Mouse (Mus musculus) T-helper 2 cell (primary cell): ENCODE data around the gene Dnaja3.

ENCODE experiments used
- in situ Hi-C: fragments of 300-600 bp; cut with MboI, MseI; formaldehyde crosslinking; loops from one replicate; pipeline ENCODE4 v1.15.1; 2025; ENCODE audit warnings: high pct_unique_total_duplicates

Gene Dnaja3

DNA sequence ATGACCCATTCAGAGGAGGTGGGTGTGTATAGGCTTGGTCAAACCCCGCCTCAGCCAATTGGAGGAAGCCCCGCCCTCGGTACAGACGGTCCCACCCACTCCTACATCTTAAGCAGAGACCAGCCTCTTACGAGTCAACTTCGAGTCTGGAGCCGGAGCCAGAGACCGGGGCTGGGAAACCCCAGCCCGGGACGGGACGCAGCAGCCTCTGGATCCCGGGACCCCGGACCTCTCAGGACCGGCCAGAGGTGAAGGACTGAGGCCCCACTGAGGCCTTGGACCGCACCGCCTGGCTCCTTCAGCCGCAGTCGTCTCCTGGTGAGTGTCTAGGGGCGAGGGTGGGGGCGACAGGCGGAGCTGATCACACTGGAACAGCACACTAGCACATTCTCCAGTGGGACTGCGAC, at the start of gene Dnaja3, which contains the start of gene Vasn:
Gene Dnaja3 (plus strand): TSS at position 159 of the 407 bp plus-strand sequence.
Gene Vasn (plus strand): TSS at position 111 of the 407 bp plus-strand sequence.
- in situ Hi-C loops = no loop called here

DNA sequence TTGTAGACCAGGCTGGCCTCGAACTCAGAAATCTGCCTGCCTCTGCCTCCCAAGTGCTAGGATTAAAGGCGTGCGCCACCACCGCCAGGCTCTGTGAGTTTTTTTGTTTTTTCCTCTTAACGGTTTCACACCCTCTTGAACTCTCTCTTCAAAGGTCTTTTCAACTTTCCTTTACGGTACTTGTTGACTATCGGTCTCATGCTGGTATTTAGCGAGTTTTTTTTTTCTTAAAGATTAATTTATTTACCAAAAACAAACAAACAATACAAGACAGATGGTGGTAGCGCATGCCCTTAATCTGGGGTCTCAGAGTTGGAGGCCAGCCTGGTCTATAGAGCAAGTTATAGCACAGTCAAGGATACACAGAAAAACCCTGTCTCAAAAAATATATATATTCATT, 49.6 kb upstream of the Dnaja3 start:
- in situ Hi-C loops = no loop called here

DNA sequence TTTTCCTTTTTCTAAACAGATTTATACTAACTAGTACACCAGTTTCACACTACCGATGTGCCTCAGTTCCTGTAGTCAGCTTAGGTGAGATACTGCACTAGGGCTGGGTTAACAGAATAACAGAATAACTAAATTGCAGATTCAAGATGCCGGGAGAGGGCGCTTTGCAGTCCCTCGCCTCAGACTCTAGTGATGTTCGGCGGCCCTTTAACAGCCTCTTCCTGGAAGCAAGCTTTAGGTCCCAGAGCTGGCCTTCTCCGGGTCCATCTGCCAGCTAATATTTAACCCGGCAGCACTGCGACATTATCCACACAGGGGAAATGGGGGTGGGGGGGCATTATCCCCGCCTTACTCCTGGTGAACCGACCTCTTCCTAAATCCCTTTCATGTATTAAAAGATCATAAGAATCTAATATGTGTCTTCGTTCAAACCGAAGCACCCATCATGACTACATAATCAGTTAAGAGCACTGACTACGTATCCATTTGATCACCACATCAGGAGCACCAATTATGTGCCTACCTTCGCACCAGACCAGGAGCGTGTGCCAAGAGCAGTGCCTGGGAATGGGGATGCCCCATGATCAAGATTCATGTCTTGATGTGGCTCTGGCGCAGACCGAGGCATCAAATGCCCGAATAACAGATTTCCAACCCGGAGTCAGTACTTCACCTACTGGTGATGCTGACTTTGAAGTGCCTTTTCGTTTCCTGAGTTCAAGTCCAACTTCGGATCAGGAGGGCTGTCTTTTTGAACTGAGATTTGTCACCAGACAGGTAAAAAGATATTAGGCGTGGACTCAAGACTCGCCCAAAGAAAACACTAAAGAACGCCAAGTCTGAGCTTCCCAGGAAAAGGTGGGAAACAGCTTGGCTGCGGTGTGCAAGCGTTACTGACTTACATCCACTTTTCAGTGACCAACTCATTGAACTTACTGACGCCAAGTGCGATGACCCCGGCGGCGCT, 46.6 kb upstream of the Dnaja3 start:
- in situ Hi-C loops = no loop called here

DNA sequence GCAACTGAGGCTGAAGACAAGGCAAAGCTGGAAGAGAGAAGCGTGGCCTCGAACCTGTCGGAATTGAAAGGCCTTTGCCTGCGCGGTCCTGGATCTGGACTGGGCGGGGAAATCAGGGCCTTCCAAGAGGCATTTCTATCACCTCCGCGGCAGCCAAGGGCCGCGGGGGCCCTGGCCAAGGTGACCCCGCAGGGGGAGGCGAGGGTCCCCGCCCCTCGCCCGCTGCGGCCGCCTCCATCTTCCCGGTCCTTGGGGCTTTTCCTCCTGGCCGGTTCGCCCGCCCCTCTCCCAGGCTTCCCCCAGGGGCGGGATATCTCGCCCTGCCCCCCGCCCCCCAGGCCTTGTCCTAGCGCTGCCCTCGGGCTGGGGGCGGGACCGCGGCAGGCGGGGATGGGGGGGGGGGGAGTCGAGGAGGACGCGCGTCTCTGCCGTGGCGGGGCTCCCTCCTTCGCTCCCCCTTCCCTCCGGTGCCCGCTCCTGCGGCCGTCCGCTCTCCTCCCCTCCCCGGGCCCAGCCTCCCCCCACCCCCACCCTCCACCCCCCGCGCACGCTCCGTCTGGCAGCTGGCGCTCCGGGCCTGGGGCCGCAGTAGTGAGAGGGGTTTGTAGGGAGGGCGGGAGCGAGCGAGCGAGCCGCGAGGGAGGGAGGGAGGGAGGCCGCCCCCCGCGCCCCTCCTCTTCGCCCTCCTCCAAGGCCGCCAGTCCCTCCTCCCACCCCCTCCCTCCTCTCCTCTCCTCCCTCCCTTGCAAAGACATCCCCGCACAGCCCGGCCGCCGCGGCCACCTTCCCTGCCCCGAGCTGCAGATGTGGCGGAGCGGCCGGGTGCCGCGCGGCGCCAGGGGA, 45.6 kb upstream of the Dnaja3 start, which contains the start of gene Glis2:
Gene Glis2 (plus strand): TSS at position 743 of the 843 bp plus-strand sequence.
- in situ Hi-C loops = no loop called here

DNA sequence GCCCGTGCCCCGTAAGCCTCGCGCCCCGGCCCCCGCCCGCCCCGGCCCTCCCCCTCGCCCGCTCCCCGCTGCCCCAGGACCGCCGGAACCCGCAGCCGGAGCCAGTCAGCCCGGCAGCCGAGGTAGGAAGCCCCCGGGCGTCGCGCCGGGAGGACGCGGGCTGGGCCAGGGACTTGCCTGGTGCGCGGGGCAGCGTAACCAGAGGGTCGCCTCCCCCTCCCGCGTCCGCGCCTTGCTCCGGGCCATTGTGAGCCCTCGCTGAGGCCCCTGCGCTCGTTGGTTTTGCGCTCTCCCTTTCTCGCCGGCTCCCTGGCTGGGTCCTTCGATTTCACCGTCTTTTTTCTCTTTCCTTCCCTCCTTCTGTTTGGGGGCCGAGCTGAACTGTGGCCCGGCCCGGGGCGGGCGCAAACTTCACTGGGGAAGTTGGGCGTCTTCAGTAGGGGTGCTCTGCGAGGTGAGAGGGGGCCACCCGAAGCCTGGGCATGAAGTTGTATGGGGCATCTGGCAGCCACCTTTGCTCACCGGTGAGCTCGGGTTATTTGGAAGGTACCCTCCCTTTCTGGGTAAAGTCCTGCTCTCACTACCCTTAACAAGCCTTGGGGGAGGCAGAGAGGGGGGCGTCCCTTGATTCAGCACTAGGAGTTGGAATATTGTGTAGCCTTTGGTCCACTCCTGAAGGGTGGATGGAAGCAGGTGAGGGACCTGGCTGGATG, 44.8 kb upstream of the Dnaja3 start:
- in situ Hi-C loops = no loop called here

DNA sequence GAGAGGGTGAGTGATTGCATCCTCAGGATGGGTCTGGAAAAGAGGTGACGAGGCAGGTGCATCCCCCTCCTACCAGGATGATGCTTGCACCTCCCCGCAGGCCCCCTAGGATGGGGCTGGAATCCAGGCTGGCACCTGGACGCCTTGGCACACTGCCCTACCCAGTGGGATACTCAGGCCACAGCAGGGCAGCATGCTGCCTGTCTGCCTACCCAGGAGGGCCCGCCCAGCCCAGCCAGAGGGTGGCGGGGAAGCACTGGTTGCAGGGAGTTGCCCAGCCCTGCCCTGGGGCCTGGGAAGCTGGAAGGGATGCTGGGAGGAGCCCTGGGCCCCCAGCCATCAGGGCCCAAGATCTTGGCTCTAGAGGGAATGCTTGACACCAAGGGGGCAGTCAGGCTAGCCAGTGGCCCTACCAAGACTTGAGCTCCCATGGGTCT, 44.2 kb upstream of the Dnaja3 start:
- in situ Hi-C loops = no loop called here

DNA sequence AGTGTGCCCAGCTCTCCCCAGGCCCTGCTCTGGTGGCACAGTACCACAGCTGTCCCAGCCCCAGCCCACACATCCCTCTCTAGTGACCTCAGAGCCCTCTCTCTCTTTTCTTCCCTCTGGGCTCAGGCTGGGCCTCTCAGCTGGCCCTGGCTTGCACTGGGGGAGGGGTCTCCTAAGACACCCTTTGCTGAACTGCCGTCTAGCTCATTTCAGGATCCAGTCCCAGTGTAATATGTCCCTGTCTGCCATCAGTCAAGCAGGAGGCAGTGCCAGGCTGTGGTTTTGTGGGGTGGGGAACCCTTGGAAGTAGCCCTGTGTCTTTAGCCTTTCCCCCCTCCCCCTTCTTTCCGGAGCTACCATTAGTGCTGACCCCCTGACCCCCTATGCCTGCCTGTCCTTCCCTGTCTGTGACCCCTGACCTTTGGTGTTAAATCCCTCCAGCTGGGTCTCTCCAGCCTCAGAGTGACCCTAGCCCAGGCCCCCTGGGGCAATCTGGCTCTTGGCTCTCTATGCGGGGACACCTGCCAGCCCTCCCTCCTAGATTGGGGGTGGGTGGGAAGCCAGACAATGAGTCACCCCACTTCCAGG, 43.6 kb upstream of the Dnaja3 start:
- in situ Hi-C loops = no loop called here

DNA sequence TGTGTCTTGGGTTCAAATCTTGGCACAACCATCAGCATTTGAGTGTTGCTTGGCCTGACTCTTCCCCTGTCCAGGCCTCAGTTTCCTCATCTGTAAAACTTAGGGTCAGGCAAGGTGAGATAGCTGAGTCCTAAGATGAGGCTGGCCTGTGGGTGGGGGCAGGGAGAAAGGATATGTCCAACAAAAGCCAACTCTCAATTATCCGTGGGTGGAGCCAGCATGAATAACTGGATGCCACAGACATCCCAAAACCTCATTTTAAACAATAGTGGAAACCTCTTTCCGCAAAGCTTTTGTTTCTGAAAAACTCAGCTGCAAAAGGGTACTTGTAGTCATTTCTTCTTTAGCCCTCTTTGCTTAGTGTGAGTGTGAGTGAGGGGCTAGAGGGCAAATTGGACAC, 43.0 kb upstream of the Dnaja3 start:
- in situ Hi-C loops = no loop called here

DNA sequence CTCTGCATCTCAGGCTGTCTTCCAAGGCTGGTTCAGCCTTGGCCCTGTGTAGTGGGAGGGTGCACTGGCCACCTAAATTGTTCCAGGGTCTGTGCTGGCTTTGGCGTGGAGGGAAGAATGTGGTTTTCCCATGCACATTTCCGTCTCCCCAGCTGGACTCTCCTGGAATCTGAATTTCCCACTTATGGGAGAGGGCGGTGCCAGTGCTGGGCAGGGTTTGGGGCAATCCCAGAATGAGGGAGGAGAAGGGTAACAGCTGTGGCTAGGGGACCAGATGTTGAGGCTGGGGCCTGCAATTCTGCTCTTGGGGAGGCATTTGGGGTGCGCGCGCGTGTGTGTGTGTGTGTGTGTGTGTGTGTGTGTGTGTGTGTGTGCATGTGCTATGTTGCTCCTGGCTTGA, 42.5 kb upstream of the Dnaja3 start:
- in situ Hi-C loops = no loop called here

DNA sequence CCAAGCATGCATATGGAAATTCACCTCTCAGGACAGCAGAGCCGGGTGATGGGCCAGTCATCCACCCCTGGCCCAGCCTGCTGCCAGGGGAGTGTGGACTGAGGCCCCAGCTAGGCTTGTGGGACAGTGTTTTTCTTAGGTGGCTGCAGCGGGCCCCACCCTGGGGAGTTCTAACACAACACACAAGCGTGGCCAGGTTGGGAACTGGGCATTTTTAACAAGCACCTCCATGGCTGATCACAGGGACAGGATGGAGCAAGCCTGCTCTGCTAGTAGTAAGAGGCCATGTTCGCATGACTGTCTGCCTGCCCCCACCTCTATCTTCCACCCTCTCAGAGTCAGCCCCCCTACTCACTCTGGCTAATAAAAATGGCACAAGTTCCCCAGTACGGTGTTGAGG, 41.7 kb upstream of the Dnaja3 start:
- in situ Hi-C loops = no loop called here

DNA sequence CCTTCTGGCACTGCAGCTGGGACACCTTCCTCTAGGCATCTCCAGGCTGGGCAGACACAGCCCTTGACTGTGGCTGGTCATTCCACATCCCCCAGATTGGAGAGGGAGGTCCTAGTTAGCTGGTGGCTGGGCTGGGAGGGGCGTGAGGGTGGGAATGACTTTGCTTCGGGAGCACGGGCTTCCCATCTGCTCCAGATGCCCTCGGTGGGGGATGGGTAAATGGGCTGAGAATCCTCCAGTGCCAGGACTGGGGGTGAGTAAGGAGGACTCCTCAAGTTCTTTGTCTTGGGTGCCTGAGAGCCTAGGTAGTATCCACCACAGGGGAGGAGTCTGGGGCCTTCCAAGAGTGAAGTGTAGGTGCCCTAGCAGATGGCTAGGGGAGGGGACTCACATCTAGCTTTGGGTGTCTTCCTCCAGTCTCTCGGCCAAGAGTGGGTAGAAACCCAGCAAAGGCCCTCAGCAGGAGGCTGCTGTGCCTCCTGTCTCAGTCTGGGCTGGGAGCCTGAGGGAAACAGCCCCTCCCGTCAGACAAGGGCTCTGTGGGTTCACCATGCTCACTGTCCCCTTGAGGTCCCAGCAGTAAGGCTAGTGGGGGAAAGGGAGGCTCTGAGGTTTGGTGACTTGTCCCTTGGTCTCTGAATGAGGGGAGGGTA, 40.8 kb upstream of the Dnaja3 start:
- in situ Hi-C loops = no loop called here

DNA sequence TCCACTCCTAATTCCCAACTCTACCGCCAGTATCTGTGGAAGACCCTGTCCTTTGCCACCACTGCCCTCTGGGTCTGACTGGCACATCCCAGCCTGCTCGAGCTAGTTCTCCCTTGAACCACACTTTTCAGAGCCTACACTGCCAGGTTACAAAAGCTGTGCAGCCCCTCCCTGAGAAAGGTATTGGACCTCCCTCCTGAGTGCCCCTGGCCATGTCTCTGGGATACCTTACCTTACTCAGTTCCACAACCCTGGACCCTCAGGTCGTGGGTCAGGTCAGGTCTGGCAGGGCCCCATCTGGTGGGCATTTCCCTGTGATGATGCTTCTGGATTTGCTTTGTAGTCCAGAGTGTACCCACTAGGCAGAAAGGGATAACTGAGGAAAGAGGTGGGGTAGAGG, 40.2 kb upstream of the Dnaja3 start:
- in situ Hi-C loops = loop anchor here (5.0 kb wide), 1 partner anchor 297 kb away; no protein-coding TSS in a partner anchor

DNA sequence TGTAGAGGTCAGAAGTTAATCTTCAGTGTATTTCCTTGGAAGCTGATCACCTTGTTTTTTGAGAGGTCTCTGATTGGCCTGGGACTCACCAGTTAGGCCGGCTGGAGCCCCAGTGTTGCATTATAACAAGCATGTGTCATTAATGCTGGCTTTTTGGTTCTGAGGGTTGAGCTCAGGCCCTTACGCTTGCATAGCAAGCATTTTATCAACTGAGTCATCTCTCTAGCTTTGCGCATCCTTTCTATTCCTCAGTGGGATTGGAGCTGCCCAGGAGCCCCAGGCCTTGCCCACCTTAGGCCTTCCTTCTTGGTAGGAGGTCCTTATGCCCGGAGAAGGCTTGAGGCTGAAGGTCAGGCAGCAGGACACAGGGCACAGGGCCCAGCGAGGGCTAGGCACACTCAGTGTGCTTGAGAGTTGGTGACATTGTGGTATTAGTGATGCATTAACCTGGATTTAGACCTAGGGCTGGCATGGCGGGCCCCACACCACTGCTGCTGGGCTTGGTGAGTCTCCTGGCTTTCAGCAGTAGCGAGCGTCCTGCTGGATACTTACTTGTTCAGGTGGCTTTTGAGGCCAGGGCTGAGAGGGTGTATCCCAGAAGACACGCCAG, 39.0 kb upstream of the Dnaja3 start:
- in situ Hi-C loops = loop anchor here (5.0 kb wide), 1 partner anchor 299 kb away; no protein-coding TSS in a partner anchor

DNA sequence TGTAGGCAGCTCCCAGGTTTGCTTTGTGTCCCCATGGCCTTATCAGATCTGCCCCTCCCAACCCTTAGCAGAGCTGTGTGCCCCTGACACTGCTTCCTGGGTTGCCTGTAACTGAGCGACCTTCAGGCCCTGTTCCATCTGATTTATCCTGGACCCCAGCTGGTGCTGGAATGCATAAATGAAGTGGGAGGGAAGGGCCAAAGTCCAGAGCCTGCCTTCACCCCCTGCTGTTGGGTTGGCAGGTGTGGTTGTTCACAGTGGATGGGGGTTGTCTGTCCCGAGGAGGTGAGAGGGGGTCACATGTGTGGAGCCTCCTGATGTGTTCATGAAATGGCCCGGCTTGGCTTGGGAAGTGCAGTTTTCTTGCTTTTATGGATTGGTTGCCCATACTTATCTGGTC, 37.6 kb upstream of the Dnaja3 start:
- in situ Hi-C loops = loop anchor here (5.0 kb wide), 1 partner anchor 300 kb away; no protein-coding TSS in a partner anchor

DNA sequence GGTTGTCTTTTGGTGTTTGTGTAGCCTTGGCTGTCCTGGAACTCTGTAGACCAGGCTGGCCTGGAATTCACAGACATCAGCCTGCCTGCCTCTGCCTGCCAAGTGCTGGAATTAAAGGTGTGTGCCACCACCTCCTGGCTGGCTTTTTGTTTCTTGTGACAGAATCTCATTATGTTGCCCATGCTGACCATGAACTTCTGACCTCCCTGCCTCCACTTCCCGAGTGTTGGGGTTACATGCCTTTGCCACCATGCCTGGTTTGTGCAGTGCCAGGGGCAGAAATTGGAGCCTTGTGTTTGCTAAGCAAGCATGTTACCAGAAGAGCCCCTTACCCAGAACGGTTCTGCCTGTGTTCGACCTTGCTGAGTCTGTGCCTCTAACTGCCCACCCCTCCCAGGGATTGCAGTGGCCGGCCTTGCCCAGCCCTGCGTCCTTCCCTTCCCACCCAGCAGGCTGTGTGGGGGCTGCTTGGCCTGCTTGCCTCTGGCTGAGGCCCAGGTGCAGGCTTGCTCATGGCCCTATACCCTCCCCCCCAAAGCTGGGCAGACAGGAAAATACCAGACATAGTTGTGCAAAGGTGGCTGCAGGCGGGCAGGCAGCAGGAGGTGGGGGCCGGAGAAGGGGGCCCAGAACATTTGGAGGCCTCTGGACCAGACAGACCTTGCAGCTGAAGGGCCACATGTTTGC, 36.9 kb upstream of the Dnaja3 start:
- in situ Hi-C loops = loop anchor here (5.0 kb wide), 1 partner anchor 301 kb away; no protein-coding TSS in a partner anchor

DNA sequence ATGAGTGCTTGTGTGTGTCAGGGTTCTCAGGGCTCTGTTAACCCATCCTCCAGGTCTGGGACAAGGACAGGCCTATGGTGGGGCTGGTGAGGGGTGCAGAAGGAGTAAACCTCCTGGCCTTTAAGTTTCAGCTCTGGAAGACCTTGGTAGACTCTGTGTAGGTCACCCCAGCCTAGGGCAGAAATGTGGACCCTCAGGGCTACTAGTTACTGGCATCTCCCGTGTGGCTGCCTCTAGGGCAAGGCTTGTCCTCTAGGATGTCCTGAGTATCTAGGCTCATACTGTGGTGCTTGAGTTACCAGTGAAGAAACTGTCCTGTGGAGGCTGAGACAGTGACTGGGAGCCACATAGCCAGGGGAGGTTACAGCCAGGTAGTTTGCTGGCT, 36.3 kb upstream of the Dnaja3 start:
- in situ Hi-C loops = loop anchor here (5.0 kb wide), 1 partner anchor 301 kb away; no protein-coding TSS in a partner anchor

DNA sequence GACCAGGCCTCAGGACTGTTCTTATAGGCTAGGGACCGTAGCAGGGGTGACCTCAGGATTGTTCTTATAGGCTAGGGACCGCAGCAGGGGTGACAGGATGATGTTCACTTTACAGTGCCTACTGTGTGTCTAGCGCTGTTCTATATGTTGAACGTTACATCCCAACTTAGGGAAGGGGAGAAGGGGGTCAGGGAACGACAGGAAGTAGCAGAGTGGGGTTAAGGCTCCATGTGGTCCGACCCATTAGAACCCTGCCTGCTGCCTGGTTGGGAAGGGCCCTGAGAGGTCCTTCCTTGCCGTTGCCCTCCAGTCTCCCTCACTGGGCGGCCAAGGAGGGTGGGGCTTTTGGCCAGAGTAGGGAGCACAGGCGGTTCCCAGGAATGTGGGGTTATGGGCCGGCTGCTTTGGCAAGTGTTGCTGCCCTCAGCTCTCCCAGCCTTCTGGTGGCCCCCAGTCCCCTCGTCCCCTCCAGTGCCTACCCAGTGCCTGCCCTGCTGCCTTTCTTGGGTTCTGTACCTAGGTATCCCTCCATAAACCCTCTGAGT, 35.4 kb upstream of the Dnaja3 start:
- in situ Hi-C loops = loop anchor here (5.0 kb wide), 1 partner anchor 302 kb away; no protein-coding TSS in a partner anchor

DNA sequence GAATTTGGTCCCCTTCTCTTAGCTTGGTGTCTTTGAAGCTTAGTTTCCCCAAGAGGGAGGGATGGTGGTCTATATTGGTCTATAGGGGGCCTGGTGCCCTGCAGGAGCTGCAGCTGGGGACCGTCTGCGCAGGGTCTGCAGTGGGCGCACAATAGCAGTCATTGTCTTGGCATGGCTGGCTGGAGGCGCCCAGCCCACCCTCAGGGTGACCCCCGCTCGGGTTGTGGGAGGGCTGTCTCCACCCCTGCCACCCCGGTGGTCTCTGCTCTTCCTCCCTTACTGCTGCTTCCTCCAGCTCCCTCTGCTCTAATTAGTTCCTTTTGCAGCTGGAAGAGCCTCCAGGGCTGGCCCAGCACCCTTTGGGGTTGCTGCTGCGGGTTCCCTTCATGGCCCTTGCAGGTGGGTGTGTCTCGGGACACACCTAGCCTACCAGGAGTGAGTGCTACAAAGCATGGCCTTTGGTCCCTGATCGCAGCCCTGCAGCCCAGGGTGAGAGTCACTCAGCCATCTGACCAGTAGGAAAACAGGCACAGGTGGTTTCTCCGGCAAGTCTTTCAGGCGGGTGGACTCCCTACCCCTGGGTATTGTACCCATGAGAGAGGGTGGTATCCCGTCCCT, 34.2 kb upstream of the Dnaja3 start:
- in situ Hi-C loops = loop anchor here (5.0 kb wide), 1 partner anchor 38 kb away; no protein-coding TSS in a partner anchor
